Mouse (Mus musculus) kidney, adult 8-10 months (tissue): ENCODE results near the gene Ppp1r3g.

ENCODE experiments used
- DNase-seq, 2 experiments: peaks; one replicate each; pipeline ENCODE4 v3.0.0; 2022

Ppp1r3g gene

GRCm38 (mm10) chr13:35995696-35996426 lies 37.2 kb downstream of the Ppp1r3g start:
- DNase-seq = no peak

GRCm38 (mm10) chr13:35997606-35998005 lies 39.0 kb downstream of the Ppp1r3g start:
- DNase-seq = no peak

- no peak for DNase-seq
Observed at GRCm38 (mm10) chr13:36000798-36001197, 42.2 kb downstream of the Ppp1r3g start.

- no peak for DNase-seq
Observed at GRCm38 (mm10) chr13:36009981-36010380, 51.3 kb downstream of the Ppp1r3g start.

GRCm38 (mm10) chr13:36015636-36016035 lies 57.0 kb downstream of the Ppp1r3g start:
- DNase-seq = peak; percentile 9 to 26

- DNase-seq = no peak
Observed at GRCm38 (mm10) chr13:36018017-36018416, 59.4 kb downstream of the Ppp1r3g start.

GRCm38 (mm10) chr13:36019309-36020274 lies 61.0 kb downstream of the Ppp1r3g start:
- peak; percentile 43 to 63 for DNase-seq
